In genomic region chr7:71092301-71092700, GRCm38 (mm10) we compare ENCODE assay signal across 10 mouse cellular contexts.
DNase-seq lines count a peak whose midpoint lies in the region; ATAC-seq lines count a peak whose summit lies in the region.
"Had no signal": no experiment of that assay in that cellular context is flagged by ENCODE, and none has a peak within 500 bp of the region (broad histone marks: within the 10 kb centered on the region; RNA-seq: fewer than 3 reads in every experiment).

No protein-coding gene starts in this region.

- H3K36me3 ChIP-seq in stomach, embryonic 16.5 days (ENCODE audit: control insufficient read depth, insufficient read depth, low read length) = no peaks in the 10 kb centered on the region
- H3K36me3 ChIP-seq: neural tube, embryonic 12.5 days had no signal

- H3K9ac ChIP-seq in stomach, embryonic 16.5 days (ENCODE audit: low read length) = no peak overlapping the region
- H3K9ac ChIP-seq: neural tube, embryonic 12.5 days had no signal

- H3K4me3 ChIP-seq in stomach, embryonic 16.5 days (replicated peaks; ENCODE audit: low read length) = no peak overlapping the region
- H3K4me3 ChIP-seq: neural tube, embryonic 12.5 days had no signal

- H3K27ac ChIP-seq in stomach, embryonic 16.5 days (ENCODE audit: low read length) = peak overlapping the region; percentile 0; the same call in 1 of the 2 replicates
- H3K27ac ChIP-seq: neural tube, embryonic 12.5 days had no signal

- H3K27me3 ChIP-seq in stomach, embryonic 16.5 days (ENCODE audit: control insufficient read depth, insufficient read depth, low read length) = no peaks in the 10 kb centered on the region
- H3K27me3 ChIP-seq: neural tube, embryonic 12.5 days had no signal

- 33% methylated on average over 3 of the region's 3 CpGs for WGBS in stomach, embryonic 16.5 days

- DNase-seq in adrenal gland, postnatal 10 days = peak; percentile 5
- no peak for DNase-seq in adrenal gland, postnatal 4 days (ENCODE audit: low spot score in 2 of 2)
- peak; percentile 9 for DNase-seq in ovary, postnatal 14 days (ENCODE audit: low spot score)
- no peak for DNase-seq in ovary, postnatal 10 days (ENCODE audit: low spot score)
- peak; percentile 75 for DNase-seq in kidney, adult 9 months
- DNase-seq in B cell, adult 2 months = no peak
- no peak for DNase-seq in left cerebral cortex, adult 11 months (ENCODE audit: low spot score)
- DNase-seq: cerebellum, adult 11 months had no signal

- no peaks in the 10 kb centered on the region for H3K9me3 ChIP-seq in stomach, embryonic 16.5 days (replicated peaks; ENCODE audit: control insufficient read depth, low read length)
- H3K9me3 ChIP-seq: neural tube, embryonic 12.5 days had no signal

- H3K4me1 ChIP-seq in stomach, embryonic 16.5 days (ENCODE audit: control insufficient read depth, insufficient read depth, low read length) = 0 out of 2 replicates have a peak, but pooled peaks cover 4% of the 10 kb centered on the region
- H3K4me1 ChIP-seq: neural tube, embryonic 12.5 days had no signal

- H3K4me2 ChIP-seq in stomach, embryonic 16.5 days (ENCODE audit: low read depth, low read length) = no peak overlapping the region
- H3K4me2 ChIP-seq: neural tube, embryonic 12.5 days had no signal

- ATAC-seq in stomach, embryonic 16.5 days (ENCODE audit: insufficient read depth, low FRiP score) = no peak

Comparison
In these comparisons a context has a peak if more than half of its experiments do, and no peak if none do; other contexts are left out.
1. DNase-seq: peak in adrenal gland, postnatal 10 days (single experiment), ovary, postnatal 14 days (single experiment) and kidney, adult 9 months (single experiment); none in adrenal gland, postnatal 4 days (0 of 2), ovary, postnatal 10 days (single experiment), B cell, adult 2 months (0 of 2) and left cerebral cortex, adult 11 months (single experiment).